Mouse (Mus musculus): ENCODE data around the gene Myl4. TPM values are rescaled to one million over a fixed set of nuclear protein-coding genes. Genes with fewer than 3 reads are reported as not detected.

Myl4 gene
- polyA plus RNA-seq, 1 experiment from 2014 or later = 4.2 TPM

- Histone ChIP-seq H3K9me3 (ENCODE audit: control insufficient read depth, low read length) (no peaks in the 10 kb centered on the region), H3K36me3 (ENCODE audit: control insufficient read depth, insufficient read depth, low read length) (no peaks in the 10 kb centered on the region), H3K4me3 (ENCODE audit: low read length) (no peak overlapping the region), H3K27ac (ENCODE audit: low read depth, low read length) (no peak overlapping the region), H3K4me1 (ENCODE audit: control insufficient read depth, insufficient read depth, low read depth, low read length) (peaks cover 2% of the 10 kb centered on the region; the same call in 1 of the 2 replicates), H3K4me2 (ENCODE audit: low read length) (no peak overlapping the region), H3K27me3 (replicated peaks; ENCODE audit: control insufficient read depth, insufficient read depth, low read length) (no peaks in the 10 kb centered on the region), H3K9ac (ENCODE audit: low read depth, low read length) (no peak overlapping the region)
- no peak for ATAC-seq
- WGBS = 92% methylated on average over 9 of the region's 9 CpGs
Measured at GRCm38 (mm10) chr11:104579084-104579483, 28.6 kb downstream of the Myl4 start.

- Histone ChIP-seq H3K9me3 (ENCODE audit: control insufficient read depth, low read length) (no peaks in the 10 kb centered on the region), H3K27me3 (replicated peaks; ENCODE audit: control insufficient read depth, insufficient read depth, low read length) (no peaks in the 10 kb centered on the region), H3K4me3 (ENCODE audit: low read length) (no peak overlapping the region), H3K4me2 (ENCODE audit: low read length) (no peak overlapping the region), H3K27ac (ENCODE audit: low read depth, low read length) (no peak overlapping the region), H3K9ac (ENCODE audit: low read depth, low read length) (no peak overlapping the region), H3K4me1 (ENCODE audit: control insufficient read depth, insufficient read depth, low read depth, low read length) (peaks cover 2% of the 10 kb centered on the region; the same call in 1 of the 2 replicates), H3K36me3 (ENCODE audit: control insufficient read depth, insufficient read depth, low read length) (no peaks in the 10 kb centered on the region)
- no peak for ATAC-seq
- WGBS = 92% methylated on average over 8 of the region's 8 CpGs
Measured at GRCm38 (mm10) chr11:104579575-104579974, 29.1 kb downstream of the Myl4 start.

- no peak overlapping the region for H3K9ac ChIP-seq (ENCODE audit: low read depth, low read length)
Measured at GRCm38 (mm10) chr11:104580091-104580490, 29.6 kb downstream of the Myl4 start.

GRCm38 (mm10) chr11:104580606-104581005, 30.1 kb downstream of the Myl4 start:
- Histone ChIP-seq H3K9me3 (ENCODE audit: control insufficient read depth, low read length) (no peaks in the 10 kb centered on the region), H3K4me1 (ENCODE audit: control insufficient read depth, insufficient read depth, low read depth, low read length) (peaks cover 2% of the 10 kb centered on the region; the same call in 1 of the 2 replicates), H3K4me2 (ENCODE audit: low read length) (no peak overlapping the region), H3K36me3 (ENCODE audit: control insufficient read depth, insufficient read depth, low read length) (no peaks in the 10 kb centered on the region), H3K9ac (ENCODE audit: low read depth, low read length) (no peak overlapping the region), H3K27ac (ENCODE audit: low read depth, low read length) (no peak overlapping the region), H3K27me3 (replicated peaks; ENCODE audit: control insufficient read depth, insufficient read depth, low read length) (no peaks in the 10 kb centered on the region), H3K4me3 (ENCODE audit: low read length) (no peak overlapping the region)
- 96% methylated on average over 5 of the region's 5 CpGs for WGBS
- no peak for ATAC-seq

More at GRCm38 (mm10) chr11:104580091-104580490, 29.6 kb downstream of the Myl4 start:
- Histone ChIP-seq H3K4me3 (ENCODE audit: low read length) (no peak overlapping the region), H3K4me1 (ENCODE audit: control insufficient read depth, insufficient read depth, low read depth, low read length) (peaks cover 2% of the 10 kb centered on the region; the same call in 1 of the 2 replicates), H3K36me3 (ENCODE audit: control insufficient read depth, insufficient read depth, low read length) (no peaks in the 10 kb centered on the region), H3K27ac (ENCODE audit: low read depth, low read length) (no peak overlapping the region), H3K4me2 (ENCODE audit: low read length) (no peak overlapping the region), H3K9me3 (ENCODE audit: control insufficient read depth, low read length) (no peaks in the 10 kb centered on the region), H3K27me3 (replicated peaks; ENCODE audit: control insufficient read depth, insufficient read depth, low read length) (no peaks in the 10 kb centered on the region)
- 61% methylated on average over 6 of the region's 6 CpGs for WGBS
- ATAC-seq = no peak

GRCm38 (mm10) chr11:104581446-104582307, 31.2 kb downstream of the Myl4 start:
- no peak overlapping the region for H3K4me3 ChIP-seq (ENCODE audit: low read length)
- no peak for ATAC-seq
- H3K4me2 ChIP-seq (ENCODE audit: low read length) = peak overlapping the region; percentile 7; the same call in 1 of the 2 replicates
- H3K4me1 ChIP-seq (ENCODE audit: control insufficient read depth, insufficient read depth, low read depth, low read length) = peaks cover 2% of the 10 kb centered on the region; the same call in 1 of the 2 replicates
- no peaks in the 10 kb centered on the region for H3K27me3 ChIP-seq (replicated peaks; ENCODE audit: control insufficient read depth, insufficient read depth, low read length)
- 64% methylated on average over 18 of the region's 18 CpGs for WGBS
- H3K27ac ChIP-seq (ENCODE audit: low read depth, low read length) = no peak overlapping the region
- no peaks in the 10 kb centered on the region for H3K36me3 ChIP-seq (ENCODE audit: control insufficient read depth, insufficient read depth, low read length)
- H3K9ac ChIP-seq (ENCODE audit: low read depth, low read length) = no peak overlapping the region
- H3K9me3 ChIP-seq (ENCODE audit: control insufficient read depth, low read length) = no peaks in the 10 kb centered on the region

- Histone ChIP-seq H3K9me3 (ENCODE audit: control insufficient read depth, low read length) (no peaks in the 10 kb centered on the region), H3K36me3 (ENCODE audit: control insufficient read depth, insufficient read depth, low read length) (no peaks in the 10 kb centered on the region), H3K4me2 (ENCODE audit: low read length) (no peak overlapping the region), H3K4me1 (ENCODE audit: control insufficient read depth, insufficient read depth, low read depth, low read length) (peaks cover 2% of the 10 kb centered on the region; the same call in 1 of the 2 replicates), H3K27ac (ENCODE audit: low read depth, low read length) (no peak overlapping the region), H3K9ac (ENCODE audit: low read depth, low read length) (no peak overlapping the region), H3K4me3 (ENCODE audit: low read length) (no peak overlapping the region), H3K27me3 (replicated peaks; ENCODE audit: control insufficient read depth, insufficient read depth, low read length) (no peaks in the 10 kb centered on the region)
- no peak for ATAC-seq
- WGBS = 93% methylated on average over 2 of the region's 2 CpGs
Measured at GRCm38 (mm10) chr11:104582308-104582606, 31.8 kb downstream of the Myl4 start.

GRCm38 (mm10) chr11:104582630-104583364, 32.3 kb downstream of the Myl4 start:
- Histone ChIP-seq H3K4me3 (ENCODE audit: low read length) (no peak overlapping the region), H3K4me1 (ENCODE audit: control insufficient read depth, insufficient read depth, low read depth, low read length) (peaks cover 2% of the 10 kb centered on the region; the same call in 1 of the 2 replicates), H3K4me2 (ENCODE audit: low read length) (no peak overlapping the region), H3K36me3 (ENCODE audit: control insufficient read depth, insufficient read depth, low read length) (no peaks in the 10 kb centered on the region), H3K9ac (ENCODE audit: low read depth, low read length) (no peak overlapping the region), H3K27ac (ENCODE audit: low read depth, low read length) (no peak overlapping the region), H3K27me3 (replicated peaks; ENCODE audit: control insufficient read depth, insufficient read depth, low read length) (no peaks in the 10 kb centered on the region), H3K9me3 (ENCODE audit: control insufficient read depth, low read length) (no peaks in the 10 kb centered on the region)
- WGBS = 59% methylated on average over 13 of the region's 13 CpGs
- ATAC-seq = no peak

GRCm38 (mm10) chr11:104585495-104585894, 35.0 kb downstream of the Myl4 start:
- H3K27ac ChIP-seq (ENCODE audit: low read depth, low read length) = no peak overlapping the region
- no peaks in the 10 kb centered on the region for H3K36me3 ChIP-seq (ENCODE audit: control insufficient read depth, insufficient read depth, low read length)
- peaks cover 5% of the 10 kb centered on the region; the same call in 1 of the 2 replicates for H3K9me3 ChIP-seq (ENCODE audit: control insufficient read depth, low read length)
- H3K9ac ChIP-seq (ENCODE audit: low read depth, low read length) = no peak overlapping the region
- H3K27me3 ChIP-seq (replicated peaks; ENCODE audit: control insufficient read depth, insufficient read depth, low read length) = no peaks in the 10 kb centered on the region
- no peak for ATAC-seq
- no peaks in the 10 kb centered on the region for H3K4me1 ChIP-seq (ENCODE audit: control insufficient read depth, insufficient read depth, low read depth, low read length)
- H3K4me3 ChIP-seq (ENCODE audit: low read length) = no peak overlapping the region
- WGBS = 76% methylated on average over 5 of the region's 5 CpGs
- no peak overlapping the region for H3K4me2 ChIP-seq (ENCODE audit: low read length)

- Histone ChIP-seq H3K4me3 (ENCODE audit: low read length) (no peak overlapping the region), H3K27ac (ENCODE audit: low read depth, low read length) (no peak overlapping the region), H3K4me2 (ENCODE audit: low read length) (no peak overlapping the region), H3K36me3 (ENCODE audit: control insufficient read depth, insufficient read depth, low read length) (no peaks in the 10 kb centered on the region), H3K4me1 (ENCODE audit: control insufficient read depth, insufficient read depth, low read depth, low read length) (no peaks in the 10 kb centered on the region), H3K27me3 (replicated peaks; ENCODE audit: control insufficient read depth, insufficient read depth, low read length) (no peaks in the 10 kb centered on the region), H3K9me3 (ENCODE audit: control insufficient read depth, low read length) (peaks cover 5% of the 10 kb centered on the region; the same call in 1 of the 2 replicates), H3K9ac (ENCODE audit: low read depth, low read length) (no peak overlapping the region)
- no peak for ATAC-seq
- 99% methylated on average over 9 of the region's 9 CpGs for WGBS
Measured at GRCm38 (mm10) chr11:104587904-104588303, 37.4 kb downstream of the Myl4 start.
